Mouse (Mus musculus): ENCODE results near the gene Cabp7.
A peak's percentile ranks its signal among the peaks of the same experiment; 100 is the strongest.

Gene Cabp7

DNA sequence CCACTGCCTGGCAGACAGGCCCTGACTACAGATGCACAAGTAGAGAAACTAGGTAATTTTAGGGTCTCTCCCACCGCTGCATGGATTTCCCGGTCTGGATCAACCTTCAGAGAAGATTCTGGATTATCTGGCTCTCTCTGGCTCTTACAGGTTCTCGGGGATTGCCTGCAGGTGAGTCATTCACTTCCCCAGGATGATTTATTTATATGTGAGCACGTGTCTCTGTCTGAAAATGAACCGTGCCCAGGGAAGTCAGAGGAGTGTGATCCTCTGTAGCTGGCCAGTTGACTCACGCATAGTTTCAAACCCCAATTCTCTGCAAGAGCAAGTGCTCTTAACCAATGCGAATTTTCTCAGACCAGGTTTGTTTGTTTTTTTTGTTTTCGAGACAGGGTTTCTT is 45.9 kb downstream of the Cabp7 start:
- no peak for DNase-seq

DNA sequence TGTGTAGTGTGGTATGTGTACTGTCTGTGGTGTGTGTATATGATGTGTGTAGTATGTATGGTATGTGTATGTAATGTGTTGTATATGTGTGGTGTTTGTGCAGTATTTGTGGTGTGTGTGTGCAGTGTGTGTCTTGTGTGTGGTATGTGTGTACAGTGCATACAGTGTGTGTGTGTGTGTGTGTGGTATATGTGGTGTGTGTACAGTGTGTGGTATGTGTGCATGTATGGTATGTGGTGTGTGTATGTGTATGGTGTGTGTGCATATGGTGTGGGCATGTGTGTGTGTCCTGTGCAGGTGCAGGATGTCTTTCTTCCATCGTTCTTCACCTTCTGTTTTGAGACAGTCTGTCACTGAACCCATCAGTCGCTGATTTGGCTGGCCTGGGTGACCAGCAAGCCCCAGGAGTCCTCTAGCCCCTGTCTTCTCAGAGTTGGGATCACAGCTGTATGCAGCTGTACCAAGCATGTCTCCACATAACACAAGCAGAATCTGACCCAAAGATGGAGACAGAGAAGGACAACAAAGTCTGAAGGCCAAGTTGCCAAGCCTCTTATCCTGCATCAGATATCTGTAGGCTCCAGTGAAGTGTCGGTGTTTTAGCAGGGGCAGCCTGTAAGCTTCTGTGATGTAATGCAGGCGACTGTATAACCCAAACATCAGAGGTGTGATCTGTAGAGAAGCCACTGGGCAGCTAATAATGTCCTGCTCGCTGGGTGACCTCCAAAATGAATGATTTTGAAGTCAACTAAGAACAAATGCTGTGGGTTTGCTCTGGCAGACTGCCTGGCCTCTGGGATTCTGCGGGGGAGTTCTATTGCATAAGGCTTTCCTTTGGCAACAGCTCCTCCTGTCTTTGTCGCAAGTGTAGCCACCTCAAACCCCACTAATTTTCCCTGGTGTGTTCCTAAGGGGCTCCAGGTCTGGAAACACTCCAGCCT is 49.3 kb downstream of the Cabp7 start:
- peak; percentile 17 to 38 for DNase-seq

DNA sequence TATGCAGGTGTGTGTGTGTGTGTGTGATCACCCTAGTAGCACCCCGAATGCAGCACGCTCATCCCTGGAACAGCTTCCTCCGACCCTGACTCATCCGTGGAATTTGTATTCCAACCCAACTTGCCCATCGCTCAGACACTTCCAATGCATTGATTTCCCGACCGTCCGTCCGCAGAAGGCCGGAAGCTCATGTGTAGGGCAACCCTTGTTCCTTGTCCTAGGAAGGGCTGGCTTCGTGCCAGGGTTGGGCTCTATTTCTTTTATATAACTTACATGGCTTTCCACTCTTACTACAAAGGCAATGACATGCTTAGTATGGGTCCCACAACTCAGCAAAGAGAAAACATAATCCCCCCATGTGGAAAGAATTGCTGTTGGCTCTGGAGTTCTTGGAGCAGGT is 54.4 kb downstream of the Cabp7 start:
- no peak for DNase-seq

DNA sequence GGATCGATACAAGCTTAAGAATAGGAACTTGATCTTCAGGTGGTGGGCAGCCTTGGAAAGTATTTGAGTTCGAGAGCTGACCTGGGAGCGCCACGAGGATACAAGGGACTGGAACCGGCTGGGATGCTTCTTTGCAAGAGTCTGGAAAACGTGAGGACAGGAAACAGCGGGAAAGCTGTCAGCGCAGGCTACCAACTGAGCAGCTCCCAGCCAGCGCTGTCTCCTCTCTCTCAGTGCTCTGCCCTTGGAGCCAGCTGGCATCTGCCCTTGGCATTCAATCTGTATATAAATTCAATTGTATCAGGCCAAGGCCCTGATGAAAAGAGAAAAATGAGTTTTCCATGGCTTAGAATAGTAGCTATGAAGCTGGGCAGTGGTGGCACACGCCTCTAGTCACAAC is 55.4 kb downstream of the Cabp7 start:
- no peak for DNase-seq

DNA sequence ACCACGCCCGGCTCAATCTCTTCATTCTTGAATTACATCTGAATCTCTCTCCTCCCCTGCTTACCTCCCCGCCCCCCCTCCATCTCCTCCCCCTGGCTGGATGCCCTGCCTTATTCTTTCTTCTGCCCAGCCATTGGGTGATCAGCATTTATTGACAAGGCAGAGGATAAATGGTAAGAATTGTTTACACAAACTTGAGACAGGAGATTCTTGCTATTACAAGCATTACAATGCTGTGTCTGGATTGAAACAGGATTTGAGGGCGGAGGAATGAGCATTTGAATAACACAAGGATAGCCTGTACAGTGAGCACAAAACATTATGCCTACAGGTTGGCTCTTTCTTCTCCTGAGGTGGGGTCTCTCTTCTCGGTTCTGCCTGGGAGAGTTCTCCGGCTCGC is 56.2 kb downstream of the Cabp7 start:
- DNase-seq: no peak

DNA sequence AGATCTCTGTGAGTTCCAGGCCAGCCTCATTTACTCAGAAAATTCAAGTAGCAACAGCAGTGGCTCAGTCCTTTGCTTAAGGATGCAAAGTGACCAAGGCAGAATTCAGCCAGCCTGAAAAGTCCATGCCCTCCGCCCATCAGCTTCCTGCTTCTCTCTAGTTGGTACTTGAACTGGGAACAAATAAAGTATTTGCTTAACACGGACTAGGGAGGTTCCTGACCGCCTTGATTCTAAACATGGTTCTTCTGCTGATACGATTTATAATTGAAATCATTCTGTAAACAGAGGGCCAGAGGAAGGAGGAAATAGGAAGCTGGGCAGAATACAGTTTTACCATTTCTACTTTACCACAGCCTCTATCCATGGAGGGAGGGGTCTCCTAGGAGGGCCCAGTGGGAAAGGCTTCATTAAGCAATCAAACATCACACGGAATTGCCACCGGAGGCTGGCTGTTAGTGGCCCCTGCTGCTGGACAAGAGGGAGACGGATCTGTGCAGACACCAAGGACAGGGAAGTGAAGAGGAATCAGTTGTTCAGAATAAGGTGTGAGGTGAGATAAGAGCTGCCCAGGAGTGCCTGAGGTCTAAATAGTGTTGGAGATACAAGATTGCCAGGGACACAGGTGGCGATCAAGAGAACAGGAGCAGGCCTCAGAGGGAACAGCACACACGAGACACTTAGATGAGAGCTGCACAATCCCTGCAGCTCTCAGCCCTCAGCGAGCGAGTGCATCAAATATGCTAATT is 57.8 kb downstream of the Cabp7 start:
- no peak for DNase-seq

DNA sequence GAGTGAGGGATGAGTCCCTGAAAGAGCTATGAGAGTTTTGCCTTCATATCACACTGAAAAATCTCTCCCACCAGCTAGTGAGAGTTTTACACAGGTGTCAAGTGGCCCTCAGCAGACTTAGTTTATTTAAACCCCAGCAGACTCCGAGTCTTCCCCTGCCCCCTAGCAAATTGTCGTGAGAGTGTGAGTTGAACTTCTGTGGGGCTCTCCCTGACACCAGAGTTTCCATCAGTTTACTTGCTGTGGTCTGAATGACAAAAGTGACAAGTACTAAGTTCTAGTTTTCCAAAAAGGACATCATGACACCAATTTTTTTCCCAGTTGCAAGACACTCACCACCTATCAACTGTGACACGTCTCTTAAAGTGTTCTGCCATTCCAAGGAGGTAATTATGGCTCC is 58.7 kb downstream of the Cabp7 start:
- no peak for DNase-seq

DNA sequence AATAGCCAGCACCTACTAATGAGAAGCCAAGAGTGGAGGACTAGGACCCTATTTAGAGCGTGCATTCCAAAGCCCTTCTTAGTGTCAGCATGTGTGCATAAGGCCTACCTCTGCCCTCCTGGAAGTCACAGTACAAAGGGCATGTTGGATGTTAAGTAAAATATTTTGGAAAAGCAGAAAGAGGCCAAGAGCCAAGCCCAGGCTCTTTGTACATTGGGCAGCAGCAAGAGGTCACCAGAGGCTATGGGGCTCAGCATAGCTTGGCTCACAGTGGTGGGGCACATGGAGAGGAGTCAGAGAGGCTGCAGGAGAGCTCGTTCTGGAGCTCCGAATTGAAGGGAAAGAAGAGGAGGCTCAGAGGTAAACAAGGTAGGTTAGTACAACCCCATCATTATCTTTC is 59.6 kb downstream of the Cabp7 start:
- DNase-seq: peak in 1 of 2 experiments; percentile 38
